Mouse (Mus musculus) embryonic stem cell, embryonic (primary cell): ENCODE data around the gene Ryr1.

ENCODE experiments used
- CTCF ChIA-PET, 4 experiments: fragments of 300-600 bp in 2 of 4; fragments of 350-600 bp in 2 of 4; sonication (Branson Sonifier 250); formaldehyde crosslinking; loops; one replicate each; lab custom pipeline; 2022; ENCODE audit warnings: inconsistent platforms in 2 of 4; lab: Charles Lee
- POLR2A ChIA-PET, 4 experiments: fragments of 300-600 bp in 2 of 4; fragments of 350-600 bp in 2 of 4; sonication (Branson Sonifier 250); formaldehyde crosslinking; loops; one replicate each; lab custom pipeline; 2022; ENCODE audit warnings: antibody characterized with exemption in 4 of 4, inconsistent platforms in 1 of 4; lab: Charles Lee

The Ryr1 gene

GRCm38 (mm10) chr7:29043674-29044057 is 81.3 kb downstream of the Ryr1 start:
- ChIA-PET CTCF (interaction anchor here in 3 of 4 experiments (0.6 to 1.9 kb wide), 19 partner anchors 11 to 554 kb away, joined by 3 to 11 read pairs (median 3); partner anchors contain the start of genes 2200002D01Rik (in 1 of the 3), Acp7 (in 1 of the 3) and Psmd8 (in 1 of the 3)), POLR2A (interaction anchor here in 2 of 4 experiments (0.6 to 2.1 kb wide), 29 partner anchors 11 to 302 kb away, joined by 3 to 11 read pairs (median 4); partner anchors contain the start of genes Psmd8 (in 2 of the 2), 2200002D01Rik (in 1 of the 2), Ccer2 (in 1 of the 2) and Eif3k (in 1 of the 2))

GRCm38 (mm10) chr7:29043016-29043673 is 81.8 kb downstream of the Ryr1 start:
- ChIA-PET CTCF (interaction anchor here in 3 of 4 experiments (0.6 to 1.9 kb wide), 11 partner anchors 11 to 554 kb away, joined by 3 to 11 read pairs (median 3); partner anchors contain the start of genes 2200002D01Rik (in 1 of the 3) and Acp7 (in 1 of the 3)), POLR2A (interaction anchor here in 2 of 4 experiments (0.9 to 2.1 kb wide), 15 partner anchors 11 to 302 kb away, joined by 3 to 11 read pairs (median 5); partner anchors contain the start of genes Eif3k (in 1 of the 2), Map4k1 (in 1 of the 2), Mrps12 (in 1 of the 2) and Psmd8 (in 1 of the 2))

GRCm38 (mm10) chr7:29041194-29041593 is 83.8 kb downstream of the Ryr1 start:
- CTCF ChIA-PET, result interaction anchor here in 2 of 4 experiments (0.8 to 1.0 kb wide), 3 partner anchors 50 to 249 kb away, joined by 3 to 4 read pairs (median 3); no protein-coding TSS in a partner anchor
- POLR2A ChIA-PET, result interaction anchor here in 2 of 4 experiments (0.5 to 1.7 kb wide), 5 partner anchors 23 to 420 kb away, joined by 3 to 5 read pairs (median 3); partner anchors contain the start of genes Eif3k (in 1 of the 2) and Map4k1 (in 1 of the 2)

- CTCF ChIA-PET, result interaction anchor here (0.6 to 3.5 kb wide), 35 partner anchors 9 to 511 kb away, joined by 3 to 16 read pairs (median 4); partner anchors contain the start of genes Eif3k (in 2 of the 4), Map4k1 (in 2 of the 4), Mrps12 (in 1 of the 4) and Sars2 (in 1 of the 4)
- POLR2A ChIA-PET, result interaction anchor here in 3 of 4 experiments (0.8 to 2.4 kb wide), 23 partner anchors 11 to 305 kb away, joined by 3 to 11 read pairs (median 3); partner anchors contain the start of genes Eif3k (in 2 of the 3), Map4k1 (in 2 of the 3), Mrps12 (in 1 of the 3) and Sars2 (in 1 of the 3)
Observed at GRCm38 (mm10) chr7:29039985-29040661, 84.9 kb downstream of the Ryr1 start.

- POLR2A ChIA-PET, result interaction anchor here in 3 of 4 experiments (0.8 to 2.4 kb wide), 22 partner anchors 11 to 304 kb away, joined by 3 to 11 read pairs (median 3); partner anchors contain the start of genes Eif3k (in 2 of the 3), Map4k1 (in 2 of the 3), Mrps12 (in 1 of the 3) and Sars2 (in 1 of the 3)
- CTCF ChIA-PET, result interaction anchor here (0.6 to 3.5 kb wide), 32 partner anchors 10 to 474 kb away, joined by 3 to 12 read pairs (median 4); partner anchors contain the start of genes Eif3k (in 2 of the 4), Map4k1 (in 2 of the 4), Mrps12 (in 1 of the 4) and Sars2 (in 1 of the 4)
Observed at GRCm38 (mm10) chr7:29039604-29039984, 85.4 kb downstream of the Ryr1 start.

GRCm38 (mm10) chr7:29037261-29037660 is 87.7 kb downstream of the Ryr1 start:
- POLR2A ChIA-PET, result interaction anchor here in 2 of 4 experiments (0.9 to 1.0 kb wide), 2 partner anchors 64 to 119 kb away, joined by 3 to 4 read pairs; partner anchors contain the start of gene Fam98c (in 1 of the 2)
- CTCF ChIA-PET, result interaction anchor here (0.6 to 3.5 kb wide), 17 partner anchors 9 to 562 kb away, joined by 3 to 12 read pairs (median 3); partner anchors contain the start of genes Eif3k (in 3 of the 4), Map4k1 (in 3 of the 4), Mrps12 (in 1 of the 4) and Sars2 (in 1 of the 4)

GRCm38 (mm10) chr7:29032685-29033084 is 92.3 kb downstream of the Ryr1 start:
- CTCF ChIA-PET, result interaction anchor here (0.5 to 1.7 kb wide), 41 partner anchors 9 to 1675 kb away, joined by 3 to 15 read pairs (median 3); partner anchors contain the start of genes Eif3k (in 2 of the 4), Map4k1 (in 2 of the 4), Actn4 (in 1 of the 4) and Hnrnpl (in 1 of the 4)
- POLR2A ChIA-PET, result interaction anchor here in 3 of 4 experiments (0.8 to 1.2 kb wide), 6 partner anchors 11 to 59 kb away, joined by 3 to 5 read pairs (median 4); partner anchors contain the start of genes Eif3k (in 1 of the 3) and Map4k1 (in 1 of the 3)

GRCm38 (mm10) chr7:29031641-29032040 is 93.3 kb downstream of the Ryr1 start:
- POLR2A ChIA-PET, result interaction anchor here in 3 of 4 experiments (0.6 to 1.2 kb wide), 5 partner anchors 10 to 221 kb away, joined by 3 to 5 read pairs (median 4); partner anchors contain the start of genes Eif3k (in 1 of the 3) and Map4k1 (in 1 of the 3)
- CTCF ChIA-PET, result interaction anchor here (0.5 to 1.7 kb wide), 9 partner anchors 24 to 290 kb away, joined by 3 to 14 read pairs (median 5); partner anchors contain the start of genes Mrps12 (in 1 of the 4) and Sars2 (in 1 of the 4)

GRCm38 (mm10) chr7:29029690-29030656 is 95.0 kb downstream of the Ryr1 start:
- ChIA-PET CTCF (interaction anchor here in 2 of 4 experiments (1.2 to 1.4 kb wide), 2 partner anchors 38 to 288 kb away, joined by 3 read pairs; partner anchors contain the start of genes Mrps12 (in 1 of the 2) and Sars2 (in 1 of the 2)), POLR2A (interaction anchor here in 2 of 4 experiments (0.6 to 2.1 kb wide), 5 partner anchors 10 to 263 kb away, joined by 3 to 14 read pairs (median 7); partner anchors contain the start of genes Eif3k (in 1 of the 2) and Map4k1 (in 1 of the 2))

GRCm38 (mm10) chr7:29028761-29029160 is 96.2 kb downstream of the Ryr1 start:
- CTCF ChIA-PET, result interaction anchor here in 2 of 4 experiments (0.6 to 1.4 kb wide), 7 partner anchors 9 to 287 kb away, joined by 3 to 8 read pairs (median 4); partner anchors contain the start of genes Mrps12 (in 1 of the 2) and Sars2 (in 1 of the 2)

GRCm38 (mm10) chr7:29026811-29027210 is 98.2 kb downstream of the Ryr1 start:
- CTCF ChIA-PET, result interaction anchor here in 2 of 4 experiments (0.5 to 1.5 kb wide), 7 partner anchors 9 to 530 kb away, joined by 3 read pairs; partner anchors contain the start of genes Eif3k (in 1 of the 2) and Map4k1 (in 1 of the 2)
- POLR2A ChIA-PET, result interaction anchor here in 1 of 4 experiments (0.6 to 2.6 kb wide), 2 partner anchors 17 to 113 kb away, joined by 3 to 6 read pairs; no protein-coding TSS in a partner anchor

More at GRCm38 (mm10) chr7:29028761-29029160, 96.2 kb downstream of the Ryr1 start:
- POLR2A ChIA-PET, result interaction anchor here in 3 of 4 experiments (0.6 to 2.6 kb wide), 8 partner anchors 10 to 265 kb away, joined by 3 to 14 read pairs (median 4); partner anchors contain the start of genes Eif3k (in 1 of the 3) and Map4k1 (in 1 of the 3)

GRCm38 (mm10) chr7:29026195-29026594 is 98.8 kb downstream of the Ryr1 start:
- ChIA-PET POLR2A (interaction anchor here in 2 of 4 experiments (0.6 to 1.0 kb wide), 3 partner anchors 30 to 112 kb away, joined by 3 read pairs; partner anchors contain the start of genes Eif3k (in 1 of the 2) and Map4k1 (in 1 of the 2)), CTCF (interaction anchor here in 2 of 4 experiments (0.7 to 1.5 kb wide), 5 partner anchors 9 to 44 kb away, joined by 3 read pairs; partner anchors contain the start of genes Eif3k (in 1 of the 2) and Map4k1 (in 1 of the 2))

- CTCF ChIA-PET, result interaction anchor here in 3 of 4 experiments (0.6 to 1.1 kb wide), 3 partner anchors 23 to 34 kb away, joined by 3 to 4 read pairs (median 3); no protein-coding TSS in a partner anchor
- POLR2A ChIA-PET, result interaction anchor here in 2 of 4 experiments (0.6 to 1.0 kb wide), 4 partner anchors 29 to 105 kb away, joined by 3 read pairs; partner anchors contain the start of genes Eif3k (in 1 of the 2) and Map4k1 (in 1 of the 2)
Observed at GRCm38 (mm10) chr7:29025566-29025965, 99.4 kb downstream of the Ryr1 start.

- POLR2A ChIA-PET, result interaction anchor here in 3 of 4 experiments (0.8 to 3.4 kb wide), 8 partner anchors 17 to 213 kb away, joined by 3 to 14 read pairs (median 4); partner anchors contain the start of genes Eif3k (in 3 of the 3) and Map4k1 (in 3 of the 3)
- CTCF ChIA-PET, result interaction anchor here in 3 of 4 experiments (0.8 to 1.5 kb wide), 7 partner anchors 9 to 32 kb away, joined by 3 to 6 read pairs (median 3); no protein-coding TSS in a partner anchor
Observed at GRCm38 (mm10) chr7:29023514-29023913, 101.5 kb downstream of the Ryr1 start.
